Mouse (Mus musculus) spleen, adult 2 months (tissue): ENCODE results near the gene Etl4.

Experiments
- CTCF ChIP-seq: fragments of 200-500 bp; IDR thresholded peaks from 2 replicates; pipeline ENCODE4 v1.5.1; 2011; ENCODE audit warnings: mild to moderate bottlenecking, inconsistent platforms; ENCODE audit not compliant: insufficient read depth, insufficient read length, insufficient replicate concordance; ENCODE audit errors: extremely low read depth
- POLR2A ChIP-seq: fragments of 200-500 bp; IDR thresholded peaks from 2 replicates; pipeline ENCODE4 v1.6.1; 2011; ENCODE audit warnings: low read depth, low read length, inconsistent platforms

DNA sequence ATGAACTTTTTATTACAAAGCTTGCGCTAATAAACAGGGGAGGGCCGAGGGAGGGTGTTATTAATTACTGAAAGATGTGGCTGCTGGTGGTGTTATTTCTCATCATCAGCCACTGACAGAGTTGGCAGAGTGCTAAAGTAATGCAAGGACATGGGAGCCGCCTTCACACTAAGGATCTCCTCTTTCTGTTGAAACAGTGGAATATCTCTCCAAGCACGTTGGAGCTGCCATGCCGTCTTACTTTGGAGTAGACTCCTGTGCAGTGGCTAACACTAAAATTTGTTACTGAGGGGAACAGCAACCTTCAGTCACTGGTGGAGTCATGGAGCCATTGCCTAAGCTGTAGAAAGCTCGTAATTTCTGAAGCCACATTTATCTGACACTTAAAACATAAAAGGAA, 694.0 kb downstream of the Etl4 start:
- no peak for TF ChIP-seq POLR2A
- TF ChIP-seq CTCF: no peak
